Mouse (Mus musculus): ENCODE data around the gene Dph2. TPM values are rescaled to one million over a fixed set of nuclear protein-coding genes. Genes with fewer than 3 reads are reported as not detected.

Dph2 gene
- total and polyA plus RNA-seq, 3 experiments, result 25.2 to 27.2 TPM; not detected in 1

DNA sequence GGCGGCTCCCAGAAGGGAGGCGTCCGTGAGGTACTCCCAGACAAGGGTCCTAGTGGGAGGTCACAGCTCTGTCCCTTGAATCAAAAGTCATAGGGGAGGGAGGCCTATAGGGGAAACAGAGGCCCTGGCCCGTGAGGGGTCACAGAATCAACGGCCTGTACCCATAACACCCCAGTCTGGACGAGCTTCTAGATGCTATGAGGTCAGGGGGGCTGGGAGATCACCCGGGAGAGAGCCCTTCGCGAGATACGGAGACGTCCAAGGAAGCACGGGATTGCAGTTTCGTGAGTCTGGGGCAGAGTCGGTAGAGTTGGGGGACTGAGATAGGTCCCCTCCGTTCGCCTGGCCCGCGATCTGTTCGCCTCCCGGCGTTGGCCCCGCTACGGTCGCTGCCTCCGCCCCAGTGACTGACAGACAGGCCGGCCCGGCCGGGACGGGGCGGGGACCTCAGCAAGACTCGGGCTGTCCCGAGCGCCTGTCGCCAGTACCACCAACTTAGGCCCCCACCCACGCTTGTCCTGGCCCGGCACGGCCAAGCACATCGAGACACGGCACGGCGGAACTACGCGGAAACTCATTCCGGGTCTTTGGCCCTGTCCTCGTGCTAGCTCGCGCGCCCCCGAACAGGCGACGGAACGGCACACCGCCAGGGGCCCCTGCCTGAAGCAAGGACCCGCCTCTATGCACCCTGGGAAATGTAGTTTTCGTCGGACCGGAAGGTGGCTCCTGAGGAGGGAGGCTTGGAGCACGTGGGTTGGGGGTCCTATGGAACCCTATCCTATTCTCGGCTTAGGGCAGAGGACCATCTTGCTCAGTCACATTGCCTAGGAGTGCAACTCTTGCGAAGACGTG lies 23.0 kb upstream of the Dph2 start, which contains the start of gene Ipo13 (continued):
- TF ChIP-seq NELFE (IDR thresholded peaks at IDR 0.05; ENCODE audit: low read depth, low read length) (peak; percentile 69), ZKSCAN1 (IDR thresholded peaks at IDR 0.05; ENCODE audit: low read depth, low read length) (no peak), MEF2A (IDR thresholded peaks at IDR 0.05; ENCODE audit: extremely low read depth, insufficient replicate concordance, low read depth, low read length, poor library complexity, severe bottlenecking) (no peak), CTCF (IDR thresholded peaks at IDR 0.05 in 2 of 3, conservative IDR thresholded peaks at IDR 0.05 in 1 of 3; ENCODE audit: control insufficient read depth in 1 of 3, insufficient read depth in 1 of 3, low read depth in 2 of 3, low read length in 3 of 3, poor library complexity in 1 of 3, severe bottlenecking in 1 of 3) (peak in 1 of 3 experiments; percentile 8; a peak in 1 of 6 replicates), BHLHE40 (IDR thresholded peaks at IDR 0.05; ENCODE audit: borderline replicate concordance, low read depth, low read length) (no peak; the same call in 1 of the 2 replicates), GABPA (IDR thresholded peaks at IDR 0.05; ENCODE audit: low read depth, low read length) (no peak), ELF1 (IDR thresholded peaks at IDR 0.05; ENCODE audit: low read depth, low read length) (peak; percentile 83), ZMIZ1 (IDR thresholded peaks at IDR 0.05; ENCODE audit: low read depth, low read length) (peak; percentile 76), RAD21 (IDR thresholded peaks at IDR 0.05; ENCODE audit: low read depth, low read length) (no peak), GATA1 (IDR thresholded peaks at IDR 0.05; ENCODE audit: low read depth, low read length) (no peak), MAFK (IDR thresholded peaks at IDR 0.05; ENCODE audit: borderline replicate concordance, low read depth, low read length) (no peak), POLR2AphosphoS5 (IDR thresholded peaks at IDR 0.05; ENCODE audit: borderline replicate concordance, low read depth, low read length) (no peak)

DNA sequence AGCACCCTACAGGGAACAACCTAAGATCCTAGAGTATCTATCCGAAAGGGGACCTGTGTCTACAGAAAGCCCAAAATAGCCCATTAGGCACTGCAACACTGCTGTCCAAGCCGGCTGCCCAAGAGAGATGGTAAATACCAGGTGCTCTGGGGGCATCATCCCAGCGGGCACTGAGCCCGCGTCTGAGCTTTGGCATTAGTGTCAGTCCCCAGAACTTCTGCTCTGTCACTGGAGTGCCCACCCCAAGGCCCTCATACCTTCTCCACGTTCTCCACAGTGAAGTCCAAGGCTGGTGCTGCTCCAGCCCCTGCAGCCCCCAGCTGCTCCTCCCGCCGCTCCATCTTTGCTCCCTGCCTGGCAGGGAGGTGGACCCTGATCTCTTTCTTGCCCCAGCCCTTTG lies 22.2 kb upstream of the Dph2 start:
- Histone ChIP-seq H3K27me3 (ENCODE audit: control insufficient read depth in 1 of 2, insufficient read depth in 2 of 2, low read length in 2 of 2) (no peaks in the 10 kb centered on the region), H3K4me1 (ENCODE audit: control insufficient read depth in 1 of 2, insufficient read depth in 2 of 2, low read length in 2 of 2) (peaks cover 13 to 33% of the 10 kb centered on the region in 2 experiments), H3K79me2 (ENCODE audit: control insufficient read depth, insufficient read depth, low read length, poor library complexity) (peaks cover 41% of the 10 kb centered on the region), H3K9me3 (replicated peaks; ENCODE audit: insufficient read depth, low read length) (no peaks in the 10 kb centered on the region), H3K36me3 (ENCODE audit: control insufficient read depth in 1 of 2, insufficient read depth in 2 of 2, low read length in 2 of 2) (peaks cover 0 to 34% of the 10 kb centered on the region in 2 experiments; a peak in 2 of 4 replicates), H3K27ac (ENCODE audit: control insufficient read depth, low read depth, low read length) (no peak overlapping the region), H3K4me3 (ENCODE audit: control insufficient read depth in 1 of 2, insufficient read depth in 1 of 2, low read depth in 2 of 2, low read length in 2 of 2) (peak overlapping the region; percentile 90 to 96), H3K9ac (ENCODE audit: control insufficient read depth, low read depth, low read length, poor library complexity, severe bottlenecking) (peak overlapping the region; percentile 75)
- no peak for TF ChIP-seq MAFK (IDR thresholded peaks at IDR 0.05; ENCODE audit: borderline replicate concordance, low read depth, low read length)
- TF ChIP-seq ZKSCAN1 (IDR thresholded peaks at IDR 0.05; ENCODE audit: low read depth, low read length), result no peak
- no peak for TF ChIP-seq USF2 (IDR thresholded peaks at IDR 0.05; ENCODE audit: borderline replicate concordance in 1 of 2, insufficient read depth in 1 of 2, low read depth in 1 of 2, low read length in 2 of 2)
- TF ChIP-seq E2F4 (IDR thresholded peaks at IDR 0.05; ENCODE audit: borderline replicate concordance, low read depth, low read length), result no peak
- TF ChIP-seq CHD1 (IDR thresholded peaks at IDR 0.05; ENCODE audit: low read depth, low read length), result no peak
- TF ChIP-seq SIN3A (IDR thresholded peaks at IDR 0.05; ENCODE audit: low read length), result no peak
- no peak for TF ChIP-seq CHD2 (IDR thresholded peaks at IDR 0.05; ENCODE audit: low read length)
- no peak for TF ChIP-seq MXI1 (IDR thresholded peaks at IDR 0.05; ENCODE audit: low read depth, low read length)
- no peak for TF ChIP-seq BHLHE40 (IDR thresholded peaks at IDR 0.05; ENCODE audit: borderline replicate concordance, low read depth, low read length)
- no peak for TF ChIP-seq HCFC1 (IDR thresholded peaks at IDR 0.05; ENCODE audit: low read depth, low read length)
- TF ChIP-seq MAX (IDR thresholded peaks at IDR 0.05; ENCODE audit: low read length), result no peak
- TF ChIP-seq TCF12 (IDR thresholded peaks at IDR 0.05; ENCODE audit: low read depth, low read length), result no peak
- peak; percentile 18 for DNase-seq (ENCODE audit: low read depth, low spot score)
